Mouse (Mus musculus) liver, embryonic 12.5 days (tissue): ENCODE results near the gene Mesp2. TPM values are rescaled to one million over a fixed set of nuclear protein-coding genes. Genes with fewer than 3 reads are reported as not detected.
"Not testable (repeated sequence)": the region's sequence is repeated elsewhere in the genome, so short reads cannot be mapped to it uniquely, and the experiment has no call there.

Experiments
- ATAC-seq: fragments of 200-750 bp; cut with Nextera tagmentation; 2 replicates; pipeline ENCODE4 v1.8.0; 2017; ENCODE audit warnings: moderate number of reproducible peaks, mild to moderate bottlenecking, moderate library complexity
- H3K27ac ChIP-seq: fragments of 300-500 bp; sonication (generic); 2 replicates; pipeline ENCODE4 v1.5.1; 2016; ENCODE audit warnings: mild to moderate bottlenecking
- H3K27me3 ChIP-seq: fragments of 300-500 bp; sonication (generic); replicated peaks from 2 replicates; pipeline ENCODE4 v1.6.1; 2016; ENCODE audit warnings: mild to moderate bottlenecking, moderate library complexity
- H3K36me3 ChIP-seq: fragments of 300-500 bp; sonication (generic); 2 replicates; pipeline ENCODE4 v1.6.1; 2016; ENCODE audit warnings: mild to moderate bottlenecking, moderate library complexity
- H3K4me1 ChIP-seq: fragments of 300-500 bp; sonication (generic); 2 replicates; pipeline ENCODE4 v1.6.1; 2016
- H3K4me2 ChIP-seq: fragments of 300-500 bp; sonication (generic); 2 replicates; pipeline ENCODE4 v1.6.1; 2016; ENCODE audit warnings: mild to moderate bottlenecking, moderate library complexity
- H3K4me3 ChIP-seq: fragments of 300-500 bp; sonication (generic); 2 replicates; pipeline ENCODE4 v1.5.1; 2016; ENCODE audit warnings: mild to moderate bottlenecking, moderate library complexity
- H3K9ac ChIP-seq: fragments of 300-500 bp; sonication (generic); 2 replicates; pipeline ENCODE4 v1.6.1; 2016; ENCODE audit warnings: mild to moderate bottlenecking, moderate library complexity
- H3K9me3 ChIP-seq: fragments of 300-500 bp; sonication (generic); replicated peaks from 2 replicates; pipeline ENCODE4 v1.6.1; 2016; ENCODE audit warnings: mild to moderate bottlenecking, moderate library complexity
- WGBS: fragments of 180-500 bp; shearing (Covaris S2); methylation state at CpG from one replicate; pipeline ENCODE4 v1.1.7; 2016; ENCODE audit not compliant: insufficient replicate concordance; 5-methylcytosine and 5-hydroxymethylcytosine counted together
- polyA plus RNA-seq: library from polyadenylated mRNA; unstranded; fragments of >200 nt; fragmentation: Nextera tagmentation; extraction: Ambion mirVana; gene quantifications from 2 replicates; pipeline ENCODE4 v1.2.1, GENCODE M21; 2016

Gene Mesp2
- polyA plus RNA-seq, 1 experiment from 2014 or later = 0.06 TPM

DNA sequence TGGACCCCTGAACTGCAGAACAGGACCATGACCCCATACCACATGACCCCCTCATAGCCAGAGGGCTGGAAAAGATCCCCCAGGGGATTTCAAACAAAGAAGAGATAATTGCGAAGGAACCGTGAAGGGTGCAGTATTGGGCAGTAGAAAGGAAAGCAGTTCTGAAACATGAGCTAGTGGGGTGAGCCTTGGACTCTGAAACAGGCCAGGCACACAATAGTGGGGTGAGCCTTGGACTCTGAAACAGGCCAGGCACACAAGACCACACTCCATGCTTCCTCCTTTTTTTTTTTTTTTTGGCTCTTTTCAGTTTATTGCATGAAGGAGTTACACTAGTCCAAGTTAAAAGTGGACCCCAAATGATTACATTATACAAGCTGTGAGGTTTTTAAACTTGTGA is 20.7 kb upstream of the Mesp2 start:
- not testable (repeated sequence) for H3K4me2 ChIP-seq, H3K9me3 ChIP-seq, H3K27ac ChIP-seq, H3K36me3 ChIP-seq, H3K9ac ChIP-seq, ATAC-seq, H3K4me3 ChIP-seq
- Histone ChIP-seq H3K27me3 (peaks cover 76% of the 10 kb centered on the region), H3K4me1 (peaks cover 13% of the 10 kb centered on the region)
- WGBS = 45% methylated on average over 2 of the region's 2 CpGs

DNA sequence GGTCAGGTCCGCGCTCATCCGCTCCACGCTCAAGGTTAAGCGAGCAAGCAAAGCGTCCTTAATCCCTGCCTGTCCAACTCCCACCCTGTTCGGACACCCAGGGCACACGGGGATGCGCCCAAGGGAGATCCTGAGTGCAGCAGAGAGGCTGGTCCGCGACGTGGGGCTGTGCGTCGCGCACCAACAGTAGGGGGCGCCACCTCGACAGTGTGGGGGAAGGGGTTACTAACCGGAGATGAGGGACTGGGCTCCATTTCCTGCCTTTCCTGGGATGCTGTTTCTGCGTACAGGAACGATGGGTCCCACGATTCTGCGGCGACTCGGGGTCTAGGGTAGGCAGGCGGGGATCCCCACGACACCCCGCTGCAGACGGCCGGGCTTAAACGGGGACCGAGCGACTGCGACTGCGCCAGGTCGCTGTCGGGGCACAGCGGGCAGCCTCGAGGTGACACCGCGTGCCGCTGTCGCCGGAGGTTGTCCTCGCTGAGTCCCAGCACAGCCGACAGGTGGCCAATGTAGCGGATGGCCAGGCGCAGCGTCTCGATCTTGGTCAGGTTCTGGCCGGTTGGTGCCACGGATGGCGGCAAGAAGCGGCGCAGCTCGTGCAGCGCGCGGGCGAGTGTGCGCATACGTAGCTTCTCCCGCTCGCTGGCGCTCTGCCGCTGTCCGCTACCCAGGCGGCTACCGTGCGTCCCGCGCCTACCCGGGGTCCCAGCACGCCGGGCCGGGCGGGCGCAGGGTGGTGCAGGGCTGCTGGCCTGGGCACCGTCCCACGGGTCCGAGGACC is 17.7 kb upstream of the Mesp2 start:
- H3K4me2 ChIP-seq = peak overlapping the region; percentile 67
- WGBS = 3% methylated on average over 80 of the region's 80 CpGs
- peak overlapping the region; percentile 44 for H3K4me3 ChIP-seq
- H3K4me1 ChIP-seq = peaks cover 13% of the 10 kb centered on the region
- no peaks in the 10 kb centered on the region for H3K36me3 ChIP-seq
- H3K9me3 ChIP-seq = no peaks in the 10 kb centered on the region
- ATAC-seq = no peak
- peak overlapping the region; percentile 22; the same call in 1 of the 2 replicates for H3K9ac ChIP-seq
- H3K27me3 ChIP-seq = peaks cover 93% of the 10 kb centered on the region
- H3K27ac ChIP-seq = no peak overlapping the region

DNA sequence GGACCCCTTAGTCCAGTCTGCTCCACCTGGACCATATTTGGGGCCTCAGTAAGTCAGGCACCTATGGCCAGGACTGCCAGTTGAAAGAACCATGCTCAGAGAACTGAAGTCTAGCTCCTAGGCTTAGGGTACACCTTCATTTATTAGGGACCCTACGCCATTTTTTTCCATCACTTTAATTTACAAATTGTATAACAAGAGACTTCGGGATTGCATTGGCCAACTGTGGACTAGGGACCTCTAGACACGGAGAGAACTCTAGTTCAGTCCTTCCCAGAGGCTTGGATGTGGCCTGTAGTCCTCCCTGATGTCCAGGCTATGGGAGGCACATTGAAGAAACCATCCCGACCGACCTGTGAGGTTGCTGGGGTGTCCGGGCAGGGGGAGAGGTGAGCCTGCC is 16.8 kb upstream of the Mesp2 start, which contains the start of gene Mesp1:
Gene Mesp1, minus strand, starts transcription at position 101 of the 400 bp plus-strand sequence.
- Histone ChIP-seq H3K9ac (peak within 1 kb of the TSS; percentile 22; the same call in 1 of the 2 replicates), H3K27me3 (peaks cover 86% of the 10 kb centered on the region), H3K36me3 (no peaks in the 10 kb centered on the region), H3K27ac (no peak within 1 kb of the TSS), H3K9me3 (no peaks in the 10 kb centered on the region), H3K4me2 (peak within 1 kb of the TSS; percentile 67), H3K4me3 (peak within 1 kb of the TSS; percentile 44), H3K4me1 (peaks cover 13% of the 10 kb centered on the region)
- ATAC-seq = no peak
- 54% methylated on average over 6 of the region's 6 CpGs for WGBS

DNA sequence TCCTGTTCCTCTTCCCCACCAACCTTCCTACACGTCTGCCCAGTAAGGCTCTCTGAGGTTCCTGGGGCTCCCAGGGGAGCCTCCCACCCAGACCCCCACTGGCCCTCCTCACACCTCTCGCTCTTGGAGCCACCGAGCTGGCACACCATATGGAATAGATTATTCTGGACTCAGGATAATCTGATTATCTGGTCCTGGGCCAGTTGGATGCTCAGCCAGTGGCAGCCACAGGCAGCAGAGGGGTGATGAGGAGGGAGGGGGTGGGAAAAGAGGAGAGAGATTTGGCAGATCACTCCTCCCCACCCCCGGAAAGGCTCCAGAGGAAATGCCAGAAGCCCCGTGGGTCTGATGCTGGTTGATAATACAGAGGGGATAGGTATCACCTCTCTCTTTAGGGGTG is 11.9 kb upstream of the Mesp2 start:
- Histone ChIP-seq H3K4me1 (no peaks in the 10 kb centered on the region), H3K4me2 (no peak overlapping the region), H3K27me3 (peaks cover 51% of the 10 kb centered on the region), H3K36me3 (no peaks in the 10 kb centered on the region), H3K9ac (no peak overlapping the region), H3K4me3 (no peak overlapping the region), H3K27ac (no peak overlapping the region), H3K9me3 (no peaks in the 10 kb centered on the region)
- ATAC-seq = no peak
- 12% methylated on average over 5 of the region's 5 CpGs for WGBS

DNA sequence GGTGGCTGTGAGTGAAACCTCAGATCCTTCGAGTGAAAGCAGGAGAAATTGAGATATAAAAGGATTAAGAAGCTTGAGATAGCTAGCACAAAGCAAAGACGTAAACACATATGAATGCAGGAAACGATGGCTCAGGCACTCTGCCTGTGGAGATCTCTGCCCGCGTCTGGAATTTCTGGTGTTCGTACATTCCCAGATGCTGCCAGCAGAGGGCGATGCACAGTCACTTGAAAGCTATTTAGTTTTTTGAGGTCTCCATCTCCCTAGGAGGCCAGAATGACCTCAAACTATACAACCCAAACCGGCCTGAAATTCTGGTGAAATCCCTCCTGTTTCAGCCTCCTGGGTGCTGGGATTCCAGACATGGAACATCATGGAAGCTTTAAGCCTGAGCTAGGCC is 11.5 kb upstream of the Mesp2 start:
- H3K4me3 ChIP-seq = no peak overlapping the region
- 3% methylated on average over 8 of the region's 8 CpGs for WGBS
- ATAC-seq = no peak

DNA sequence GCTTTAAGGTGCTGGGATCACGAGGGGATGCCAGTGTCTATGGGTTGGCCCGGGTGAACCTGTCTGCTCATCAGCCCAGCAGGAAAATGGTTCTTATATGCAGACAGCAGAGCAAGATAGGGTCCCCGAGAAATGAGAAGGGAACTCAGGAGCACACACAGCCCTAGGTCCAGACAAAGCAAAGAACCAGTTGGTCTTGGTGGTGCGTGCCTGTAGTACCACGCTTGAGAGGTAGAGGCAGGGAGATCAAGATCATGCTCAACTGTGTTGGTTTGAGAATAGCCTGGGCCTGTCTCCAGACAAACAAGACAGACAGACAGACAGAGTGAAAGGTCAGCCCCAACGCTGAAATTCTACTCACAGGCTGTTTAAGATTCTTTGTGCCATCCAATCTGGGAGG is 11.0 kb upstream of the Mesp2 start:
- Histone ChIP-seq H3K4me3 (no peak overlapping the region), H3K9ac (no peak overlapping the region), H3K27me3 (peaks cover 42% of the 10 kb centered on the region), H3K4me2 (no peak overlapping the region), H3K9me3 (no peaks in the 10 kb centered on the region), H3K27ac (no peak overlapping the region), H3K36me3 (no peaks in the 10 kb centered on the region), H3K4me1 (no peaks in the 10 kb centered on the region)
- no peak for ATAC-seq
- WGBS = 50% methylated on average over 6 of the region's 6 CpGs

More for the DNA sequence above, 11.5 kb upstream of the Mesp2 start:
- no peaks in the 10 kb centered on the region for H3K4me1 ChIP-seq
- H3K27ac ChIP-seq = no peak overlapping the region
- no peak overlapping the region for H3K9ac ChIP-seq
- no peak overlapping the region for H3K4me2 ChIP-seq
- H3K27me3 ChIP-seq = peaks cover 47% of the 10 kb centered on the region
- H3K36me3 ChIP-seq = no peaks in the 10 kb centered on the region
- no peaks in the 10 kb centered on the region for H3K9me3 ChIP-seq

DNA sequence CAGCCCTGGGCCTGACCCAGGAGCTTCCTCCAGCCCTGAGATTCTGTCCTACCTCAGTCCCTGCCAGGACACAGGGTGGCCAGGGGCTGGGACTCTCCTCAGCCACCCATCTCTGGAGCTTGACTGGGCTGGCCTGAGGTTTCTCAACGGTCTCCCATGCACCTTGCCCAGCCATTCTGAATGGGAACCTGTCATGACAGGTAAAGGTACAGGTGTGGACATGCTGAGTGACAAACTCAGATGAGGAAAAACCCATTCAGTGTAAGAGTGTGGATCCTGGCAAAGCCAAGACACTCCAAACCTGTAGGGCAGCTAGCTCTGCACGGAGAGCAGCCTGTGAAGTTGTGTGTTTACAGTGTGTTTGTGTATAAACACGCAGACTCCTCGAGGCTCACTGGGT is 10.2 kb upstream of the Mesp2 start:
- Histone ChIP-seq H3K4me2 (no peak overlapping the region), H3K4me1 (no peaks in the 10 kb centered on the region), H3K36me3 (no peaks in the 10 kb centered on the region), H3K9me3 (no peaks in the 10 kb centered on the region), H3K27me3 (peaks cover 34% of the 10 kb centered on the region), H3K27ac (no peak overlapping the region), H3K9ac (no peak overlapping the region), H3K4me3 (no peak overlapping the region)
- no peak for ATAC-seq
- 62% methylated on average over 4 of the region's 4 CpGs for WGBS

DNA sequence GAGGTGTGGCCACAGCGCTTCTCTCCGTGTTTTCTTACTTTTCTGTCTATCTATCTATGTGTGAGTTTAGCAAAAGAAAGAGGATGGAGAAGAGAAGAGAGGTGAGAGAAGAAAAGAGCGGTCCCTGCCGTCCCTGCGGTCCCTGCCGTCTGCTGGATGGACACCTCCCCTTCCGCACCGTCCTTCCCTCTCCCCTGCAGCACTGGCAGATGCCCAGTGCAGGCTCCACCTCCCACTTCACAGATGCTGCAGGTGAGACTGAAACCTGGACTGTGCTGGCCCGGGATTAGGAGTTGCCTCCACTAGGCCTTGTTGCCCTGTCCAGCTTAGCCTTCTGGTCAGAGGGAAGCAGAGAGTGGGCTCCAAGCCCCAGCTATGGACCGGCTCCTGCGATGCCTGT is 9.1 kb upstream of the Mesp2 start:
- no peak overlapping the region for H3K4me3 ChIP-seq
- 75% methylated on average over 11 of the region's 11 CpGs for WGBS
- no peak for ATAC-seq
- H3K27me3 ChIP-seq = peaks cover 23% of the 10 kb centered on the region
- H3K9me3 ChIP-seq = no peaks in the 10 kb centered on the region
- no peak overlapping the region for H3K9ac ChIP-seq
- H3K4me1 ChIP-seq = no peaks in the 10 kb centered on the region
- no peaks in the 10 kb centered on the region for H3K36me3 ChIP-seq
- H3K4me2 ChIP-seq = no peak overlapping the region
- no peak overlapping the region for H3K27ac ChIP-seq

DNA sequence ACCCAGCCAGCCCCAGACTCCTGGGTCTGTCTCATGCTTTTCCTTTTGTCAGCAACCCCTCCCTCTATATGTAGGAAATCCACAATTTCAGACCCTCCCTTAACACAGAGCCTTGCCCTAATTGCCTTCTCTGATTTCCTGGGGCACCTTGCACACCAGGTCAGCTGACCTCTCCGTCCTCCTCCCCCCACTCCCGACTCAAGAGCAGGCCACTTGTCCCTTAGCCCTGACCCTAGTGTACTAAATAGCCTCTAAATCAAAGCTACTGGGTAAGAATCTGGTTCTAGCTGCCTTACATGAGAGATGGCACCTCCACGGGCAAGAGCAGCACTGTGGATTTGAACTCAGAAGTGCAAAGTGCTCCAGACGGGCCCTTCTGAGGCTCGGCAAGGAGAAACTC is 8.5 kb upstream of the Mesp2 start:
- Histone ChIP-seq H3K9me3 (no peaks in the 10 kb centered on the region), H3K36me3 (no peaks in the 10 kb centered on the region), H3K4me2 (no peak overlapping the region), H3K4me1 (no peaks in the 10 kb centered on the region), H3K4me3 (no peak overlapping the region), H3K27me3 (peaks cover 17% of the 10 kb centered on the region), H3K9ac (no peak overlapping the region), H3K27ac (no peak overlapping the region)
- 52% methylated on average over 5 of the region's 5 CpGs for WGBS
- ATAC-seq = no peak

DNA sequence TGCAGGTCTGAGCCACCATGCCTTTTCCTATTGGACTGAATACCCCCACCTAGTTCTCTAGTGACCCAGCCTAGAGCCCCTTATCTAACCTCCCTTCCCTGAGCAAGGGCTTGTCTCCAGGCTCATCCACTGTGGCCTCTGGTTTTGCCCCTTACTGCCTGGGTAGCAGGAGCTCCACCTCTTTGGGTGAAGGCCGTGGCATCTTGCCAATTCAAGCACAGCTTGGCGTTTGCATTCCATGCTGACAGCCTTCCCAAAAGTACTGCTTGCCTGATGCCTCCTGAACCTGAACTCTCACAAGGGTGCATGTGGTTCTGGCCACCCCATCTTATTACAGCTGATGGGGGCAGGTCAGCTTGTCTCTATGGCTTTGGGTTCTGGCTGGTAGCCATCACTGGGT is 6.6 kb upstream of the Mesp2 start:
- 65% methylated on average over 2 of the region's 2 CpGs for WGBS
- Histone ChIP-seq H3K9me3 (no peaks in the 10 kb centered on the region), H3K4me1 (no peaks in the 10 kb centered on the region), H3K36me3 (no peaks in the 10 kb centered on the region), H3K27me3 (peaks cover 9% of the 10 kb centered on the region; the same call in 1 of the 2 replicates), H3K27ac (no peak overlapping the region), H3K9ac (no peak overlapping the region), H3K4me3 (no peak overlapping the region), H3K4me2 (no peak overlapping the region)
- ATAC-seq = no peak

DNA sequence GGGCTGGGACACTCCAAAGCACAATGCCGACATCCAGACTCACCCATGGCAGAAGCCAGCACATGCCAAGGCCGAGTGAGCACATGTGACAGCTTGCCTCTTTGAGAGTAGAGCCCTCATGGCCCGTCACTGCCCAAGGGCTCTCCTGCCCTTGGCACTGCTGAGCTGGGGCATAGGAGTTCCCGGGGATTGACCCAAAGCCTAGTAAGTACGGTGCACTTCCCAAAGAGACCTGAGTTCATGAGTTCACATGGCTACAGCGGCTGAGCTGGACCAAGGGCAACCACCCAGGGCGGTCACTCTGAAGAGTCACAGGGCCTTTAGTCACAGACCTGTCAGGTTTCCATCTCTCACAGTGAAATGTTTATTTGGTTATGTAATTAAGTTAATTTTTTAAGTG is 2.0 kb upstream of the Mesp2 start:
- ATAC-seq = no peak
- Histone ChIP-seq H3K27me3 (peaks cover 34% of the 10 kb centered on the region), H3K4me1 (peaks cover 8% of the 10 kb centered on the region), H3K4me2 (no peak overlapping the region), H3K4me3 (no peak overlapping the region), H3K9me3 (no peaks in the 10 kb centered on the region), H3K9ac (no peak overlapping the region), H3K27ac (no peak overlapping the region), H3K36me3 (no peaks in the 10 kb centered on the region)
- whole genome bisulfite sequencing = 70% methylated on average over 7 of the region's 7 CpGs

DNA sequence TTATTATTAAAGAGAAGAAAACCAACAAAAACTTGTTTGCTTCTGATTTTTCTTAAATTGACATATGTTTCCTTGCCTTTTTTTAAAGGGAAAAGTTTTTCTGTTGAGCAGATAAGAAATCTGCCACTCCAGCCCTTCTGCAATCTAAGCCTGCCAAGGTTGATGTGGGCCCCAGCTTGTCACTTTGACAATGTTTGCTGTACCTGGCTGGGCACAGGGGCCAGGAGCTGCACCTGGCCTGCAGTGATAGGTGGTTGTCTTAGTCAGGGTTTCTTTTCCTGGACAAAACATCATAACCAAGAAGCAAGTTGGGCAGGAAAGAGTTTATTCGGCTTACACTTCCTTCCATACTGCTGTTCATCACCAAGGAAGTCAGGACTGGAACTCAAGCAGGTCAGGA is 2.9 kb downstream of the Mesp2 start:
- Histone ChIP-seq H3K4me3 (no peak overlapping the region), H3K4me1 (peaks cover 8% of the 10 kb centered on the region), H3K4me2 (no peak overlapping the region), H3K9ac (no peak overlapping the region), H3K36me3 (no peaks in the 10 kb centered on the region), H3K27ac (no peak overlapping the region), H3K9me3 (no peaks in the 10 kb centered on the region), H3K27me3 (peaks cover 54% of the 10 kb centered on the region)
- WGBS = 64% methylated on average over 1 of the region's 1 CpGs
- ATAC-seq = no peak

DNA sequence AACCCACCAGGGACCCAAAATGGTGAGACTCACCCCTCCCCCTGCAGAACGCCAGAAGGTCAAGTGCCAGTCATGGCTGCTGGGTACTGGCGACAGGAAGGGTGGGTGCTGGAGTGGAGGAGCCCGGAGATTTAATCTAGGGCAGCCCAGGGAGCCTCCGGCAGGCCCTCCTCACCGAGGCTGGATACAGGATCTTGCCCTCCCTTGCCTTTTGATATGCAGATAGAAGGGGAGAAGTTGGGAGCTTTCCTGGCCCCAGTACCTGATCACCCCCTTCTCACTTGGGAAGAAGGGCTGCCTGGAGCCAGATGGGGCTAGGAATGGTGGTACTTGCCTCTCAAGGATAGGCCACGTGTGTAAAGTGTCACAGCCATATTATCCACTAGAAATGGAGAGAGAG is 7.8 kb downstream of the Mesp2 start:
- H3K36me3 ChIP-seq = no peaks in the 10 kb centered on the region
- no peak for ATAC-seq
- H3K27ac ChIP-seq = no peak overlapping the region
- H3K9me3 ChIP-seq = no peaks in the 10 kb centered on the region
- peaks cover 24% of the 10 kb centered on the region for H3K4me1 ChIP-seq
- no peak overlapping the region for H3K4me2 ChIP-seq
- H3K9ac ChIP-seq = no peak overlapping the region
- peaks cover 22% of the 10 kb centered on the region for H3K27me3 ChIP-seq
- H3K4me3 ChIP-seq = no peak overlapping the region
- 6% methylated on average over 6 of the region's 6 CpGs for WGBS
